Mouse (Mus musculus) heart, embryonic 16.5 days (tissue): ENCODE results near the gene Gipc2. TPM values are rescaled to one million over a fixed set of nuclear protein-coding genes. Genes with fewer than 3 reads are reported as not detected.

Source experiments
- ATAC-seq: fragments of 200-750 bp; cut with Nextera tagmentation; replicated peaks from 2 replicates; pipeline ENCODE4 v1.8.0; 2017; ENCODE audit warnings: moderate number of reproducible peaks; ENCODE audit not compliant: insufficient read depth, low FRiP score; ENCODE audit errors: extremely low read depth
- H3K27ac ChIP-seq: fragments of 300-500 bp; sonication (generic); 2 replicates; pipeline ENCODE4 v1.5.1; 2014; ENCODE audit warnings: mild to moderate bottlenecking, low read length, control low read depth, moderate library complexity
- H3K27me3 ChIP-seq: fragments of 300-500 bp; sonication (generic); 2 replicates; pipeline ENCODE4 v1.6.1; 2014; ENCODE audit warnings: low read length, mixed read lengths; ENCODE audit not compliant: control insufficient read depth, insufficient read depth
- H3K36me3 ChIP-seq: fragments of 300-500 bp; sonication (generic); 2 replicates; pipeline ENCODE4 v1.6.1; 2014; ENCODE audit not compliant: control insufficient read depth, insufficient read depth
- H3K4me1 ChIP-seq: fragments of 300-500 bp; sonication (generic); 2 replicates; pipeline ENCODE4 v1.6.1; 2014; ENCODE audit warnings: low read length, mixed read lengths; ENCODE audit not compliant: control insufficient read depth, insufficient read depth
- H3K4me2 ChIP-seq: fragments of 300-500 bp; sonication (generic); 2 replicates; pipeline ENCODE4 v1.6.1; 2014; ENCODE audit warnings: low read depth, mild to moderate bottlenecking, control low read depth, low read length
- H3K4me3 ChIP-seq: fragments of 300-500 bp; sonication (generic); 2 replicates; pipeline ENCODE4 v1.5.1; 2014; ENCODE audit warnings: mild to moderate bottlenecking, control low read depth, low read length
- H3K9ac ChIP-seq: fragments of 300-500 bp; sonication (generic); 2 replicates; pipeline ENCODE4 v1.6.1; 2014; ENCODE audit warnings: low read length, control low read depth
- H3K9me3 ChIP-seq: fragments of 300-500 bp; sonication (generic); replicated peaks from 2 replicates; pipeline ENCODE4 v1.6.1; 2016; ENCODE audit warnings: low read length; ENCODE audit not compliant: control insufficient read depth
- WGBS: fragments of 180-500 bp; shearing (Covaris S2); extraction: QIAGEN DNeasy Blood & Tissue Kit; methylation state at CpG from one replicate; pipeline ENCODE4 v1.1.7; 2014; 5-methylcytosine and 5-hydroxymethylcytosine counted together
- polyA plus RNA-seq: library from polyadenylated mRNA; unstranded; fragments of >200 nt; fragmentation: Nextera tagmentation; extraction: Ambion mirVana; gene quantifications from 2 replicates; pipeline ENCODE4 v1.2.1, GENCODE M21; 2015

Gene Gipc2
- polyA plus RNA-seq, 1 experiment from 2014 or later = 5.7 TPM

DNA sequence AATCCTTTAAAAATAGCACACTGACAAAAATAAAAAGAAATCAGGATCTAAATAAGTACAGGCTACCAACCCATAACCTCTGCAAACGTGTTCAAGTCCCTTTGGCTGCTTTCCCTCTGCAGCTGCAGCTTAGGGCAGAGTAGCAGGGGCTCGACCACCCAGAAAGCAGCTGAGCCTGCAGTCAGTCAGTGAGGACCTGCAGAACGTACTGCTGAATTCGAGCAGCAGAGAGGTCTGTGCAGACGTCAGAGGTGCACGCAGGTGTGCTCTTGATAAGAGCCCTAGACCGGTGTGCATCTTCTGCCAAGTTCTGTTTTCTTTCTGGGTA lies 56.8 kb downstream of the Gipc2 start:
- Histone ChIP-seq H3K36me3 (no peaks in the 10 kb centered on the region), H3K4me3 (no peak overlapping the region), H3K4me2 (no peak overlapping the region), H3K9me3 (no peaks in the 10 kb centered on the region), H3K9ac (no peak overlapping the region), H3K4me1 (peaks cover 29% of the 10 kb centered on the region), H3K27ac (no peak overlapping the region), H3K27me3 (no peaks in the 10 kb centered on the region)
- ATAC-seq = no peak
- 55% methylated on average over 7 of the region's 7 CpGs for WGBS

DNA sequence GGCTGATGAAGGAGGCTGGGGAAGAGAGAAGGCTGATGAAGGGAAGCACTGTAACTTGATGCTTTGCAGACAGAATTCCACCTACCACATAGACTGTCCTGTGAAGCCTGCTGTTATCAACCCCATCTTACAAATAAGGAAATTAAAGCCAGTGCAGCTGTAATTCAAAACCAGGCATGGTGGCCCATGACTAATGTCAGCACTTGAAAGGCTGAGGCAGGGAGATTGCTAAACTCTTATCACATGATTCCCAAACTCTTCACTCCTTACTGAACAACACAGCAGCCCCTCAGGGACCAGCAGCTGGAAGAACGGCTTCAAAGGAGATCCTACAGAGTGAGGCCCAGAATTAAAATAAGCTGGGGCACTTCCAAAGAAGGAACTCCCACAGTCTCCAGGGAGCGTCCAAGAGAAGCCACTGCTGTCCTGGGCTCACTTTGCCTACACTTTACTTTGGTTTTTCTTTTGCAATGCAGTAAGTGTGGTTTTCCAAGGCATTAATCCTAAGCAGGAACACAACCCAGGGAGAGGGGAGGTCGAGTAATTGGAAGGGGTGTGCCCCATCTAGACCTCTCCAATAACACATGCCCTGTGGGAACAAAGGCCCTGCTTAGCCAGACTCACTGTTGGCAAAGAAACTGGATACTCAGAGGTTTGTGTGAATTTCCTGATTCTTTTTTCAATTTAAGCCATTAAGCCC lies 57.3 kb downstream of the Gipc2 start:
- Histone ChIP-seq H3K27me3 (no peaks in the 10 kb centered on the region), H3K4me1 (peaks cover 29% of the 10 kb centered on the region), H3K9me3 (no peaks in the 10 kb centered on the region), H3K36me3 (no peaks in the 10 kb centered on the region), H3K9ac (no peak overlapping the region), H3K27ac (no peak overlapping the region), H3K4me3 (no peak overlapping the region), H3K4me2 (no peak overlapping the region)
- no peak for ATAC-seq
- 38% methylated on average over 3 of the region's 3 CpGs for WGBS

DNA sequence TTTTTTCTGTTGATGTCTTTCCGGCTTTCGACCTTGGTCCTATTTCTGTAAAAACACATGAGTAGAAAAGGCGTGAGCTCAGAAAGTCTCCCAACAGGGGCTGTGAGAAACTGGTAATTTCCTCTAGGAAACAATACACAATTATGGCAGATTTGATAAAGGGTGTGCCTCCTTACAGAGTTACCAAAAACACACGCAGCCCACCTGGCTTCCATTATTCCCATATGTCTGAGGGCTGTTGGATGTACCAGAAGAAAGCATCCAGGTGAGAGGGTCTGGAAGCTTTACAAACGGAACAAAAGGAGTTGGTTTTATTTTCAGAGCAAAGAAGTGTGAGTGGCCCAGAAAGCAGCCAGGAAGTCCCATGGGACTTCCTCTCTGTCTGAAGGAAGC lies 58.0 kb downstream of the Gipc2 start:
- H3K9ac ChIP-seq = no peak overlapping the region
- 61% methylated on average over 5 of the region's 5 CpGs for whole genome bisulfite sequencing
- no peak overlapping the region for H3K27ac ChIP-seq
- no peak for ATAC-seq
- peaks cover 29% of the 10 kb centered on the region for H3K4me1 ChIP-seq
- H3K27me3 ChIP-seq = no peaks in the 10 kb centered on the region
- no peak overlapping the region; the same call in 1 of the 2 replicates for H3K4me2 ChIP-seq
- no peaks in the 10 kb centered on the region for H3K9me3 ChIP-seq
- H3K4me3 ChIP-seq = no peak overlapping the region
- no peaks in the 10 kb centered on the region for H3K36me3 ChIP-seq

DNA sequence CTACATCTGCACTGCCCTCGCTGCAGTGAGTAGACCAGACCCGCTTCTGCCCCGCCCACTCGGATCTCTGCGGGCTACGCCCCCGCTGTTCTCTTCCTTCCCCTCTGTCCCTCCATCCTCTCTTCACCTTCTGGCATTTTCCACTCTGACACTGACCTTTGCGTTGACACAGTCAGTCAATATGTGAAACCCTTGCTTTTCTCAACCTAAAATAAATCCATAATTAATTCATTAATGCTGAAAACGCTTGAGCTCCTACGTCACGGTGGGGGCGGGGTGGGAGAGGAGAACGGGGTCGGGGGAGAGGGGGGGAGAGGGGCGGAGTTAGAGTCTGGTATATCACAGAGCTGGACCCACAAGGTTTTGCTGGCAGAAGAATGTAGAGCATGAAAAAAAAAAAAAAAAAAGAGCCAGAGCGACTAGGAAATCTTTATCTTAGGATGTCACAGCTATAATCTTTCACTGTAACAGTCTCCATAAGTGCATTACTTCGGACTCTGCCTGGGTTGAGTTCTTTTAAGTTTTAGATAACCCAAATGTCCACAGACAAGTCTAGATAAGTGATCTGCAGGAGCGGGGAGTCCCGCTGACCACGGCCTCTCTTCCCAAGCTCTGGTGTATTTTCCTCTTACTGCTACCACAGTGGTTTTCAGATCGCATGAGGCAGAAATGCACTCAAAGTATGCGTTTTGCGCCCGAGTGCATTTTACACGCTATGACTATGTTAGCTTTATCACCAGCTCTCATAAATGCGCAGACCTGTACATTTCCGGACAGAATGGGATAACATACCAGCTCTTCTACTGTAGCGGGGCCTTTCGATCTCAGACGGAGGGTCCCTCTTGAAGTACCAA lies 58.7 kb downstream of the Gipc2 start:
- H3K4me2 ChIP-seq = peak overlapping the region; percentile 71
- H3K36me3 ChIP-seq = no peaks in the 10 kb centered on the region
- ATAC-seq = peak; percentile 14; the same call in 1 of the 2 replicates
- peaks cover 29% of the 10 kb centered on the region for H3K4me1 ChIP-seq
- no peak overlapping the region; the same call in 1 of the 2 replicates for H3K9ac ChIP-seq
- no peaks in the 10 kb centered on the region for H3K27me3 ChIP-seq
- no peaks in the 10 kb centered on the region for H3K9me3 ChIP-seq
- H3K27ac ChIP-seq = no peak overlapping the region
- whole genome bisulfite sequencing = 20% methylated on average over 30 of the region's 30 CpGs
- peak overlapping the region; percentile 45 for H3K4me3 ChIP-seq

DNA sequence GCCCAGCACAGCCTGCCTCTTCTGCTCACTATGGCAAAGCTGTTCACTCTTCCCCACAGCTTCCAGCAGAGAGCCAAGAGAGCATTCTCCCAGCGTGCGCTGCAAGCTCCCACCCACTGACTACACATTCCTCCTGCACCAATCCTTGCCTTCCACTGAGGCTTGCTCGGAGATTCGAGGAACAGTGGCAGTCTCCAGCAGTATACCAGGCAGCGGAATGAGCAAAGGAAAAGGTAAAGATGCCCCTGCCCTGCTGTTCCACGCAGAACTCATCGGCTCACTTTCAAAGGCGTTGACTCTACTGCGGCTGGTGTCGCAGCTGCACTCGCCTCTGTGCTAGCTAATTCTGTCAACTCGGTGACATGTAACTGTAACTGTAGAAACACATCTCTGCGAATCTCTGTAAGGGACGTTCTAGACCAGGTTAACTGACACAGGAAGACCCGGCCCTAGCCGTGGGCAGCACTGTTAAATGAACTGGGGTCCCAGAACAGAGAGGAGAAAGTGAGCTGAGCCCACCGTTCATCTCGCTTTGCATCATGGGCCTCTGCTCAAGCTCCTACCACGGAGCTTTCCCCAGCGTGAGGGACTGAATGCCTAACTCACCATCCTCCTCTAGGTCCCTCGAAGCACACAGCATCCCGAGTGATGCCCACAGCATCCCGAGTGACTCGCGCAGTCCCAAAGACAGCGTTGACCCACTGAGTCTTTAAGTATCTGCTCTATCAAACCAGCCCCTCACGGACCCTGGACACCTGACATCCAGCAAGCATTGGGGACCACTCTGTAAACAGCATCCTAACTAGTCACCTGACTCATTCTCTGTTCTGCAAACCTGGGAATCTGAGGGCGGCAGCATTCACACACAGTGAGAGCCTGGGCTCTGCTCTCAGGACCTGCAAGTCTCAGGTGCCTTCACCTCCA lies 59.5 kb downstream of the Gipc2 start:
- WGBS = 3% methylated on average over 28 of the region's 28 CpGs
- H3K27ac ChIP-seq = no peak overlapping the region
- H3K4me3 ChIP-seq = peak overlapping the region; percentile 45
- ATAC-seq = peak; percentile 24; the same call in 1 of the 2 replicates
- H3K4me1 ChIP-seq = peaks cover 29% of the 10 kb centered on the region
- peak overlapping the region; percentile 57 for H3K9ac ChIP-seq
- peak overlapping the region; percentile 71 for H3K4me2 ChIP-seq
- no peaks in the 10 kb centered on the region for H3K36me3 ChIP-seq
- no peaks in the 10 kb centered on the region for H3K27me3 ChIP-seq
- H3K9me3 ChIP-seq = no peaks in the 10 kb centered on the region

DNA sequence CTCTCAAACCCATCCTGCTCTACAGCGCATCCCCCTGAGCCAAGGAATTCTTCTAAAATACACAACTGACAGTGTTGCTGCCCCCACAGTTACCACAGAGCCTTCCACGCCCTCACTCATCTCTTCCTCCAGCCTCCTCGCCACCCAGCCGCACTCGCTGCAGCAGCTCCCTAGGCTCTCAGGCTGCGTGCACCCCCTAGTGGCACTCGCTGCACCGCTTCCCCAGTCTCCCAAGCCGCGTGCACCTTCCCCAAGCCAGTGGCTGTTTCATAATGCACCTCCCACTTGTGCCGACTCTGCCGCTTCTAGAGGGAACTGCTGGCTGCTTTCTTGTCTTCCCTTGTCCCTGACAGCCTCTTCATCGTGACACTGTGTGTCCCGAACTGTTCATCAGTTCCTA lies 60.7 kb downstream of the Gipc2 start:
- ATAC-seq = peak; percentile 73
- no peaks in the 10 kb centered on the region for H3K36me3 ChIP-seq
- H3K4me2 ChIP-seq = peak overlapping the region; percentile 57
- peaks cover 27% of the 10 kb centered on the region for H3K4me1 ChIP-seq
- no peaks in the 10 kb centered on the region for H3K27me3 ChIP-seq
- H3K27ac ChIP-seq = no peak overlapping the region
- WGBS = 4% methylated on average over 14 of the region's 14 CpGs
- H3K4me3 ChIP-seq = peak overlapping the region; percentile 19; the same call in 1 of the 2 replicates
- peak overlapping the region; percentile 31; the same call in 1 of the 2 replicates for H3K9ac ChIP-seq
- no peaks in the 10 kb centered on the region for H3K9me3 ChIP-seq

DNA sequence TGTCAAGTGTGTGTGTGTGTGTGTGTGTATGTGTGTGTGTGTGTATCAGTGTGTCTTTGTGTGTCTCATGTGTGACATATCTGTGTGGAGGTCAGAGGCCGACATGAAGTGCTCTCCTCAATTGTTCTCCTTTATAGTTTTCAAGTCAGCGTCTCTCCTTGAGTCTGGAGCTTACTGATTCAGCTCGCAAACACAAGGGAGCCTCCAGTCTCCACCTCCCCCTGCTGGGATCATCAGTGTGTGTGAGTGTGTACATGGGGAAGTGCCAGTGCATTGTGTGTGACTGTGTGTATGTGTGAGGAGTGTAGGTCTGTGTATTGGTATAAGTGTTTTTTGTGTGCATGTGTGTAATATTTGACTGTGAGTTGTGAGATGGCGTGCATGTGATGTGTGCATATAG lies 62.6 kb downstream of the Gipc2 start:
- H3K4me3 ChIP-seq = no peak overlapping the region
- no peak overlapping the region for H3K9ac ChIP-seq
- no peaks in the 10 kb centered on the region for H3K36me3 ChIP-seq
- WGBS = 91% methylated on average over 4 of the region's 4 CpGs
- H3K4me2 ChIP-seq = no peak overlapping the region
- peaks cover 22% of the 10 kb centered on the region for H3K4me1 ChIP-seq
- H3K9me3 ChIP-seq = 0 out of 2 replicates have a peak, but pooled peaks cover 3% of the 10 kb centered on the region
- ATAC-seq = no peak
- no peaks in the 10 kb centered on the region for H3K27me3 ChIP-seq
- H3K27ac ChIP-seq = no peak overlapping the region

DNA sequence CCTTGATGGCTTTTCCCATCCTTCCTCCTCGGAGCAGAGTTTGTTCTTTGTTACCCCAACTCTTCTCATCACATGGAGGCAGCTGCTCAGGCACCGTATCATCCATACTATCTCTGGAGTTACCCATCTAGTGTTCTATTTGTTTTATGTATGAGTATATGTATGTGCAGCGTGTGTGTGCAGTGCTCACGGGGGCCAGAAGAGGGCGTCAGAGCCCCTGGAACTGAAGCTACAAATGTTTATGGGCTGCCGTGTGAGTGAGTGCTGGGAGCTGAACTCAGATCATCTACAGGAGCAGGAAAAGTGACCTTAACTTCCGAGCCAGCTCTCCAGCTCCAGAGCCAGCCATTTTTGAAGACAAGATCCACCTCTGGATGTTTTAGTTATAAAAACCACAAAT lies 64.6 kb downstream of the Gipc2 start:
- Histone ChIP-seq H3K27me3 (no peaks in the 10 kb centered on the region), H3K27ac (no peak overlapping the region), H3K36me3 (no peaks in the 10 kb centered on the region), H3K4me3 (no peak overlapping the region), H3K9ac (no peak overlapping the region), H3K4me1 (peaks cover 11% of the 10 kb centered on the region), H3K9me3 (0 out of 2 replicates have a peak, but pooled peaks cover 4% of the 10 kb centered on the region), H3K4me2 (no peak overlapping the region)
- WGBS = 92% methylated on average over 7 of the region's 7 CpGs
- no peak for ATAC-seq
